10 mouse cellular contexts compared by ENCODE assay signal in genomic region chr17:24850773-24851127, GRCm38 (mm10). TPM values are rescaled to one million over a fixed set of nuclear protein-coding genes. Genes with fewer than 3 reads are reported as not detected.
DNase-seq lines count a peak whose midpoint lies in the region; ATAC-seq and TF ChIP-seq lines count a peak whose summit lies in the region.
"Had no signal": no experiment of that assay in that cellular context is flagged by ENCODE, and none has a peak within 500 bp of the region (broad histone marks: within the 10 kb centered on the region; RNA-seq: fewer than 3 reads in every experiment).

No protein-coding gene starts in this region.

- H3K4me2 ChIP-seq in heart, postnatal 0 days (ENCODE audit: low read depth, low read length): peak overlapping the region; percentile 89
- peak overlapping the region; percentile 74 for H3K4me2 ChIP-seq in hindbrain, embryonic 12.5 days (replicated peaks)
- H3K4me2 ChIP-seq in midbrain, embryonic 12.5 days (replicated peaks): peak overlapping the region; percentile 94

- ATAC-seq in heart, postnatal 0 days (ENCODE audit: insufficient read depth, low read depth): no peak
- no peak for ATAC-seq in hindbrain, embryonic 12.5 days (ENCODE audit: low FRiP score)
- no peak for ATAC-seq in midbrain, embryonic 12.5 days (ENCODE audit: low FRiP score, low read depth)
- ATAC-seq in CD4-positive, CD25-positive, alpha-beta regulatory T cell, adult 4 months: no peak

- 1% methylated on average over 20 of the region's 20 CpGs for WGBS in heart, postnatal 0 days
- WGBS in hindbrain, embryonic 12.5 days: 2% methylated on average over 18 of the region's 20 CpGs
- WGBS in midbrain, embryonic 12.5 days: 1% methylated on average over 20 of the region's 20 CpGs

- peak overlapping the region; percentile 93 for H3K27ac ChIP-seq in heart, postnatal 0 days (ENCODE audit: low read depth)
- H3K27ac ChIP-seq in hindbrain, embryonic 12.5 days: peak overlapping the region; percentile 53; the same call in 1 of the 2 replicates
- peak overlapping the region; percentile 94; the same call in 1 of the 2 replicates for H3K27ac ChIP-seq in midbrain, embryonic 12.5 days (replicated peaks)

- H3K36me3 ChIP-seq in heart, postnatal 0 days (replicated peaks; ENCODE audit: control insufficient read depth, insufficient read depth, low read length): peaks cover 24% of the 10 kb centered on the region
- H3K36me3 ChIP-seq in hindbrain, embryonic 12.5 days: peaks cover 13% of the 10 kb centered on the region
- H3K36me3 ChIP-seq in midbrain, embryonic 12.5 days: peaks cover 10% of the 10 kb centered on the region

- no peaks in the 10 kb centered on the region for H3K27me3 ChIP-seq in heart, postnatal 0 days (ENCODE audit: control insufficient read depth, insufficient read depth, low read length)
- peaks cover 5% of the 10 kb centered on the region; the same call in 1 of the 2 replicates for H3K27me3 ChIP-seq in hindbrain, embryonic 12.5 days
- H3K27me3 ChIP-seq in midbrain, embryonic 12.5 days: peaks cover 12% of the 10 kb centered on the region
- H3K27me3 ChIP-seq: Patski had no signal

- no peaks in the 10 kb centered on the region for H3K9me3 ChIP-seq in heart, postnatal 0 days (replicated peaks; ENCODE audit: control insufficient read depth, low read length)
- H3K9me3 ChIP-seq in hindbrain, embryonic 12.5 days (replicated peaks): no peaks in the 10 kb centered on the region
- no peaks in the 10 kb centered on the region for H3K9me3 ChIP-seq in midbrain, embryonic 12.5 days

- no peak for TF ChIP-seq CTCF in heart, postnatal 0 days (IDR thresholded peaks at IDR 0.05; ENCODE audit: low read depth)

- DNase-seq in heart, postnatal 0 days (ENCODE audit: low spot score): no peak
- no peak for DNase-seq in heart, adult 9 months (ENCODE audit: low spot score in 2 of 2)
- DNase-seq in MN1 (ENCODE audit: low spot score): peak; percentile 30
- no peak for DNase-seq in spleen, adult 12 weeks (ENCODE audit: low spot score)
- no peak for DNase-seq in cerebellum, adult 9-10 months

- H3K4me3 ChIP-seq in heart, postnatal 0 days (ENCODE audit: low read depth, low read length): peak overlapping the region; percentile 65
- peak overlapping the region; percentile 79 for H3K4me3 ChIP-seq in hindbrain, embryonic 12.5 days
- H3K4me3 ChIP-seq in midbrain, embryonic 12.5 days: peak overlapping the region; percentile 78

- H3K4me1 ChIP-seq in heart, postnatal 0 days (ENCODE audit: control insufficient read depth, insufficient read depth): peaks cover 15% of the 10 kb centered on the region
- H3K4me1 ChIP-seq in hindbrain, embryonic 12.5 days: peaks cover 13% of the 10 kb centered on the region
- H3K4me1 ChIP-seq in midbrain, embryonic 12.5 days: peaks cover 21% of the 10 kb centered on the region

- no peak for TF ChIP-seq EP300 in heart, postnatal 0 days (IDR thresholded peaks at IDR 0.05; ENCODE audit: low read depth)

- H3K9ac ChIP-seq in heart, postnatal 0 days (replicated peaks; ENCODE audit: low read depth, low read length): peak overlapping the region; percentile 58
- H3K9ac ChIP-seq in hindbrain, embryonic 12.5 days: peak overlapping the region; percentile 72
- peak overlapping the region; percentile 75 for H3K9ac ChIP-seq in midbrain, embryonic 12.5 days (replicated peaks)

RNA-seq across cellular contexts. Expression of gene Fahd1, which starts 0.6 kb away (rescaled TPM):
- total RNA-seq in heart, postnatal 0 days (2014; rRNA removed; ENCODE audit: low replicate concordance): 37.4 and 60.1 TPM in 2 replicates
- polyA plus RNA-seq in heart, postnatal 0 days (2015; fragmentation: Nextera tagmentation; extraction: Ambion mirVana): 86.4 and 88.6 TPM in 2 replicates
- 18.6 and 20.9 TPM in 2 replicates for polyA plus RNA-seq in hindbrain, embryonic 12.5 days (2016; fragmentation: Nextera tagmentation; extraction: Ambion mirVana)
- polyA plus RNA-seq in midbrain, embryonic 12.5 days (2016; fragmentation: Nextera tagmentation; extraction: Ambion mirVana): 18.1 and 20.5 TPM in 2 replicates
- 1 to 10 TPM; 2.7 to 2.8 TPM for polyA plus RNA-seq in CD4-positive, CD25-positive, alpha-beta regulatory T cell, adult 4 months (2017; shearing (Covaris generic))

RNA-seq across cellular contexts. Expression of gene Hagh, which starts 10.8 kb away (rescaled TPM):
- total RNA-seq in heart, postnatal 0 days (2014; rRNA removed; ENCODE audit: low replicate concordance): 79.2 and 129 TPM in 2 replicates
- polyA plus RNA-seq in heart, postnatal 0 days (2015; fragmentation: Nextera tagmentation; extraction: Ambion mirVana): 114 and 116 TPM in 2 replicates
- polyA plus RNA-seq in hindbrain, embryonic 12.5 days (2016; fragmentation: Nextera tagmentation; extraction: Ambion mirVana): 32.3 and 32.4 TPM in 2 replicates
- polyA plus RNA-seq in midbrain, embryonic 12.5 days (2016; fragmentation: Nextera tagmentation; extraction: Ambion mirVana): 29.4 and 31.2 TPM in 2 replicates
- polyA plus RNA-seq in CD4-positive, CD25-positive, alpha-beta regulatory T cell, adult 4 months (2017; shearing (Covaris generic)): 10 to 100 TPM; 27.0 to 31.8 TPM

RNA-seq across cellular contexts. Expression of gene Igfals, which starts 15.0 kb away (rescaled TPM):
- total RNA-seq in heart, postnatal 0 days (2014; rRNA removed; ENCODE audit: low replicate concordance): 1.7 TPM in 2 replicates
- 0.44 and 0.53 TPM in 2 replicates for polyA plus RNA-seq in heart, postnatal 0 days (2015; fragmentation: Nextera tagmentation; extraction: Ambion mirVana)
- 0.23 and 0.36 TPM in 2 replicates for polyA plus RNA-seq in hindbrain, embryonic 12.5 days (2016; fragmentation: Nextera tagmentation; extraction: Ambion mirVana)
- polyA plus RNA-seq in midbrain, embryonic 12.5 days (2016; fragmentation: Nextera tagmentation; extraction: Ambion mirVana): 0.17 and 0.27 TPM in 2 replicates
- not detected for polyA plus RNA-seq in CD4-positive, CD25-positive, alpha-beta regulatory T cell, adult 4 months (2017; shearing (Covaris generic))
- total RNA-seq: common myeloid progenitor, adult 5-6 weeks had no signal

RNA-seq across cellular contexts. Expression of gene Nubp2, which starts 35.4 kb away (rescaled TPM):
- 36.6 and 44.9 TPM in 2 replicates for total RNA-seq in heart, postnatal 0 days (2014; rRNA removed; ENCODE audit: low replicate concordance)
- 29.8 and 31.3 TPM in 2 replicates for polyA plus RNA-seq in heart, postnatal 0 days (2015; fragmentation: Nextera tagmentation; extraction: Ambion mirVana)
- 62.3 and 63.5 TPM in 2 replicates for polyA plus RNA-seq in hindbrain, embryonic 12.5 days (2016; fragmentation: Nextera tagmentation; extraction: Ambion mirVana)
- polyA plus RNA-seq in midbrain, embryonic 12.5 days (2016; fragmentation: Nextera tagmentation; extraction: Ambion mirVana): 64.0 and 70.3 TPM in 2 replicates
- polyA plus RNA-seq in CD4-positive, CD25-positive, alpha-beta regulatory T cell, adult 4 months (2017; shearing (Covaris generic)): 100 to 1,000 TPM in 1 of 2 experiments, 10 to 100 TPM in 1; 76.6 to 104 TPM

RNA-seq across cellular contexts. Expression of gene Spsb3, which starts 35.7 kb away (rescaled TPM):
- total RNA-seq in heart, postnatal 0 days (2014; rRNA removed; ENCODE audit: low replicate concordance): 53.2 and 74.6 TPM in 2 replicates
- polyA plus RNA-seq in heart, postnatal 0 days (2015; fragmentation: Nextera tagmentation; extraction: Ambion mirVana): 35.8 and 40.2 TPM in 2 replicates
- polyA plus RNA-seq in hindbrain, embryonic 12.5 days (2016; fragmentation: Nextera tagmentation; extraction: Ambion mirVana): 51.5 and 54.8 TPM in 2 replicates
- 52.8 and 52.9 TPM in 2 replicates for polyA plus RNA-seq in midbrain, embryonic 12.5 days (2016; fragmentation: Nextera tagmentation; extraction: Ambion mirVana)
- 10 to 100 TPM; 53.0 to 59.5 TPM for polyA plus RNA-seq in CD4-positive, CD25-positive, alpha-beta regulatory T cell, adult 4 months (2017; shearing (Covaris generic))
